Mouse (Mus musculus) kidney, adult 2 months (tissue): ENCODE results near the gene Gm7544.

Source experiments
- CTCF ChIP-seq: fragments of 200-500 bp; conservative IDR thresholded peaks from 2 replicates; pipeline ENCODE4 v1.5.1; 2011; ENCODE audit warnings: low read depth, mild to moderate bottlenecking, control low read depth, low read length, moderate library complexity, mixed read lengths; ENCODE audit not compliant: insufficient read depth, insufficient read length
- POLR2A ChIP-seq: fragments of 200-500 bp; IDR thresholded peaks from one replicate; pipeline ENCODE4 v1.6.1; 2011; ENCODE audit warnings: low read depth, low read length, control low read depth

GRCm38 (mm10) chr1:82987530-82988198 is 31.9 kb upstream of the Gm7544 start:
- TF ChIP-seq CTCF: peak; percentile 44
- TF ChIP-seq POLR2A: no peak
